Mouse (Mus musculus) testis, postnatal 14 days (tissue): ENCODE measurements around the gene Tspan1.

ENCODE experiments used
- DNase-seq: peaks from one replicate; pipeline ENCODE4 v3.0.0; 2021; ENCODE audit warnings: low spot score

Tspan1 gene

GRCm38 (mm10) chr4:116125803-116126386 lies 41.5 kb downstream of the Tspan1 start:
- DNase-seq = no peak

- peak; percentile 90 for DNase-seq
Measured at GRCm38 (mm10) chr4:116123602-116124519, 43.5 kb downstream of the Tspan1 start, which contains the start of the genes Rad54l and Pomgnt1. Gene Rad54l, minus strand, starts transcription at chr4:116123690. Gene Pomgnt1, plus strand, starts transcription at chr4:116123840.

- no peak for DNase-seq
Measured at GRCm38 (mm10) chr4:116122762-116123161, 44.6 kb downstream of the Tspan1 start.
